Mouse (Mus musculus): ENCODE data around the gene Gm12166.
A peak's percentile ranks its signal among the peaks of the same experiment; 100 is the strongest.
"Not testable (repeated sequence)": the region's sequence is repeated elsewhere in the genome, so short reads cannot be mapped to it uniquely, and the experiment has no call there.

Gene Gm12166

DNA sequence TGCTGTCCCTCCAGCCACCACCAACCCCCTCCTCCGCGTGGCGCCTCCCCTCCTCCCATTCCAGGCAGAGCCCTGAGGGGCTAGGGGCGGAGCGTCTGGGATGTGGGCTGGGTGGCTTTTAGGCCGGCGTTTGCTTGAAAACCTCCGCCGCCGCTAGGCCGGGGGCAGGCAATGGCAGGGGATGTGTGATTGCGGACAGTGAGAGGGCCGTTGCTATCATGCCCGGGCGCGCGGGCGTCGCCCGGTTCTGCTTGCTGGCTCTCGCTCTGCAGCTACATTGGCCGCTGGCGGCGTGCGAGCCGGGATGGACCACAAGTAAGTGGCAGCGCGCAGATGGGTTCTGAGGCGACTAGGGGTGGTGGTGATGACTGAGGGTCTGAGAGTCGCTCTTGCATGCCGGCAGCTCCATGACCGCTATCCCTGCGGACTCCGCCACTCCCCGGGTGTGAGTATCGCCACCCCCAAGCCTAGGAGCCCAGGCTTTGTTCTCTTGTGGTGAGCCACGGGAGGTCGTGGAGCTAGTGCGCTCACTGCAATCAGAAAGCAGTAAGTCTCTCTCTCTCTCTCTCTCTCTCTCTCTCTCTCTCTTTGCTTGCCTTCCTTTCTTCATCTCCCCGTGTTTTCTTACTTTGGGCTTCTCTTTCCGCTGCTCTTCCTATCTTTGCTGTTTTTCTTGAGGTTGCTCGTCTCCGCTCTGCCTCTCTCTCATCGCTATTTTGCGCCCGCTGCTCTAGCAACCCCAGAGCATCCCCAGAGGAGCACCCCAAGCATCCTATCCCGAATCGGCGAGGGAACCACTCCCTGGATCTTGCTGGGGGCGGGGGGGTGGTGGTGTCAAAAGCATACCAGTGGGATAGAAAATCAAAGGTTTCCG is 4.0 kb upstream of the Gm12166 start, which contains the start of gene Adam19:
Gene Adam19 (plus strand): TSS at position 97 of the 874 bp plus-strand sequence.
- DNase-seq (ENCODE audit: low read depth, low spot score): peak; percentile 66

DNA sequence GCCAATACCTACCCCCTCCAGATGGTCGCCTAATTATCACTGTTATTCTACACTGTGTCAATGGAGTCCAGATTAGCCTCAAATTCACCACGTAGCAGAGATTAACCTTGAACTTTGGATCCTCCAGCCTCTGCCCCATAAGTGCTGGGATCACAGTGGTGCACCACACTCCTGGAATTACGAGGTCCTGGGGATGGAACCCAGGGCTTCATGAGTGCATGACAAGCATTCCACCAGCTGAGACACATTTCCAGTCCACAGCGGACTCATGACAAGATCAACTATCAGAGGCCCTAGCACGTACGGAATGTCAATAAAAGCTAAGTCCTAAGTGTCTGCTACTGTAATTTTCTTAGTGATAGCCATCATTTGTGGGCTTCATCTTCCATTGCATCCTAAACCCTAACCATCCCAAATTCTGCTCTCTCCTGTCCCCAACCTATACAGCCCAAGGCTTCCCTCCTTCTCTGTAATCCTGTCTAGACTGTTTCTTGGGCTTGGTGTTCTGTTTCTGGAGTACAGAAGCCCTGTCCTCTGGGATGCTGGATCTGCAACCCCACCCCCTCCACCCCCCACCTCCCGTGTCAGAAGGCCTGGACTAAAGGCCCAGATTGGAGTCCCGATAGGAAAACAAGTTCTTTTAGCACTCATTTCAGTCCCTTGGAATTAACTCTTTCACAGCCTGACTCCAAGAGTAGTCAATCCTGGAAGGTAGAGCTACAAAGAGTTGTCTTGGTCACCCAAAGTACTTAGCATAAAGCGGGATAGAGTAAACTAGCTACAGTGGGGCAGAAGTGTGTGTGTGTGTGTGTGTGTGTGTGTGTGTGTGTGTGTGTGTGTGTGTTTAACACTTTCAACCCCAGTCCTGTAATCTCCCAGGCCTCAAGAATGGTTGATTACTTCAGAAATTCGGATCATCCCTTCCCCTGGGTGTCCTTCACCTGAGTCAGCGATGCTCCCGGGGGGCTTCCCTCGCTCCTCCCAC is 3.1 kb upstream of the Gm12166 start:
- peak; percentile 12 for DNase-seq (ENCODE audit: low read depth, low spot score)

- peak; percentile 13 for DNase-seq (ENCODE audit: low read depth, low spot score)
Observed at GRCm38 (mm10) chr11:46054311-46054710, 2.2 kb upstream of the Gm12166 start.

- not testable (repeated sequence) for DNase-seq (ENCODE audit: low read depth, low spot score)
Observed at GRCm38 (mm10) chr11:46053457-46053856, 1.3 kb upstream of the Gm12166 start.

GRCm38 (mm10) chr11:46047264-46047663 is 4.9 kb downstream of the Gm12166 start:
- no peak for DNase-seq (ENCODE audit: low read depth, low spot score)

GRCm38 (mm10) chr11:46044781-46045180 is 7.3 kb downstream of the Gm12166 start:
- no peak for DNase-seq (ENCODE audit: low read depth, low spot score)

DNA sequence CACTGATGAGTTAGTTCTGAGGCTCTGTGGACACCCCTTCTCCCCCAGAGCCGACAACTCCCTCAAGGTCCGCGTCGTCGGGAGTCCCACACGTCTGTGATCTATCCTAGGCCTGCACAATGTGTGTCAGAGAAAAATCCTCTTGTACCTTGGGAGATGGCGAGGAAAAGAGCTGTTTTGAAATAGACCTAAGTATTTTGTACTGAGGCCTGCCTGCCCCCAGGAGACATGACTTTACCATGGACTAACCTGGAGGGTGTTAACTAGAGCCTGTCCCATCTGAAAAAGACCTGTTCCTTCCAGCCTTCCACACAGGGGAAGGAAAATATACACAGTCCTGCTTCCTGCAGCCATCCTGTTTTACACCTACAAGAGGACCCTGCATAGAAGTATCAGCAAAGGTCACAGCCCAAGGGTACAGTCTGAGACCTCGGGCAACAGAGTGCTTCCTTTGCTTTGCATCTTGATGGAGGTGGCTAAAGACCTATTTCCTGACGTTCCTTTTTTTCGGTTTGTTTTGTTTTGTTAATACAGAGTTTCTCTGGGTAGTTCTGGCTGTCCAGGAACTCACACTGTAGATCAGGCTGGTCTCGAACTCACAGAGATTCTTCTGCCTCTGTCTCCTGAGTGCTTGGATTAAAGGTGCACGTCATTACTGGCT is 10.4 kb downstream of the Gm12166 start:
- no peak for DNase-seq (ENCODE audit: low read depth, low spot score)

- no peak for DNase-seq (ENCODE audit: low read depth, low spot score)
Observed at GRCm38 (mm10) chr11:46040841-46041556, 11.1 kb downstream of the Gm12166 start.

DNA sequence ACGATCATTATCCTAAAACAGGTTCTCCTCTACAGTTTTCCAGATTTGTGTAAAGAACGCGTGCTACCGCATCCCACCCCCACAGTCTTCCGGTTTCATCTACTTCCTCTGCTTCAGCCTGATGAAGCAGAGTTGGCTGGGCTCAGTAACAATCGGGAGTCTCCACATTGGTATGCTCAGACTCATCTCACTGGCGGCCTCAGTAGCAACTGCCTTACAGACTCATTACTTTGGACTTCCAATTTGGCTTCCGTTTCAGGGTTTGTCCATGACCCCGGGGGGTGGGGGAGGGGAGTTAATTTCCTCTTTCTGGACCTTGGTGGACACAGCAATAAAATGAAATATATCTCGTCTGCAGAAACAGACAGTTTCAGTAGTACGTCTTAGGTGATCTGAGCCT is 12.8 kb downstream of the Gm12166 start:
- DNase-seq (ENCODE audit: low read depth, low spot score): peak; percentile 38

GRCm38 (mm10) chr11:46038901-46039300 is 13.2 kb downstream of the Gm12166 start:
- no peak for DNase-seq (ENCODE audit: low read depth, low spot score)

DNA sequence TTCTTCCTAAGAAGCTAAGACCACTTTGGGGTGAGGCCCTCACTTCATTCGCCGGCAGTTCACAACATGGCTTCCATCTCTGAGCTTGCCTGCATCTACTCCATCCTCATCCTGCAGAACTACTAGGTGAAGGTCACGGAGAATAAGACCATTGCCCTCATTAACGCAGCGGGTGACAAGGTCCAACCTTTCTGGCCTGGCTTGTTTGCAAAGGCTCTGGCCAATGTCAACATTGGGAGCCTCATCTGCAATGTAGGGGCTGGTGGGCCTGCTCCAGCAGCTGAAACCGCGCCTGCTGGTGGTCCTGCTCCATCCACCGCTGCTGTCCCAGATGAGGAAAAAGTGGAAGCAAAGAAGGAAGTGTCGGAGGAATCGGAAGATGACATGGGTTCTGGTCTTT is 15.7 kb downstream of the Gm12166 start:
- DNase-seq (ENCODE audit: low read depth, low spot score): no peak

- no peak for DNase-seq (ENCODE audit: low read depth, low spot score)
Observed at GRCm38 (mm10) chr11:46032956-46033355, 19.2 kb downstream of the Gm12166 start.

- DNase-seq (ENCODE audit: low read depth, low spot score): peak; percentile 65
Observed at GRCm38 (mm10) chr11:46031470-46031869, 20.7 kb downstream of the Gm12166 start.

DNA sequence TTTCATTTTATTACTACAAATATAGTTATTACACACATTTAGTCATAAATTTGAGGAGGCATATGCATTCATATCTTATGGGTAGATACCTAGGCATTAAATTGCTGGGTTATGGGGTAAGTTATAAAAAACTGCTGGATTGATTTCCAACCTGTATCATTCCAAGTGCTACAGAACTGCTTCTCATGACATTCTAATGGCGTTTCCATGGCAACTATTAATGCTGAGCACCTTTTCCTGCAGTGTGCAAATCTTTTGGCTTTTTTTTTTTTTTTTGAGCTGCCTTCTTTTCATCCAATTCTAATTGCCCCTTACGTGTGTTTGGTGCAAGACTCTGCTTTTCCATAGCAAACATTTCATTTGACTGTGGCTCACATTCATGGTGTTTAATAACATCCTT is 22.1 kb downstream of the Gm12166 start:
- no peak for DNase-seq (ENCODE audit: low read depth, low spot score)

- no peak for DNase-seq (ENCODE audit: low read depth, low spot score)
Observed at GRCm38 (mm10) chr11:46029485-46029884, 22.6 kb downstream of the Gm12166 start.

GRCm38 (mm10) chr11:46027952-46028814 is 23.9 kb downstream of the Gm12166 start:
- no peak for DNase-seq (ENCODE audit: low read depth, low spot score)

- no peak for DNase-seq (ENCODE audit: low read depth, low spot score)
Observed at GRCm38 (mm10) chr11:46025962-46026392, 26.1 kb downstream of the Gm12166 start.

DNA sequence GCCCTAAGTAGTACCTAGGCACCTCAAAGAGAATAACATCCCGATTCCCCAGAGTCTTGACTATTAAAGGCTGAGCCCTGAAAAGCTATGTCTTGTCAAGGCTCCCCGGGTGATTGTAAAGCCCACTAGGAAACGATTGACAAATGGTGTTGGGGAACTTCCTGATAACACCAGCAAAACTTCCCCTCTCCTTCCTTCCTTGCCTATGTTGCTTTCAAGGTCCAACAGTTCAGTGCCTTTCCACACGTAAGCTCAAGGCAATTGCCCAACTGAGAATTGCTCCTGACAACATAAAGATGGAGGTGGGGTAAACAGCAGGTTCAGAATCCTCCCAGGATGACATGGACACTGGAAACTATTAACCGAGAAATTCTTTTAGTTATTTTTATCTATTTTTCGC is 29.1 kb downstream of the Gm12166 start:
- no peak for DNase-seq (ENCODE audit: low read depth, low spot score)

DNA sequence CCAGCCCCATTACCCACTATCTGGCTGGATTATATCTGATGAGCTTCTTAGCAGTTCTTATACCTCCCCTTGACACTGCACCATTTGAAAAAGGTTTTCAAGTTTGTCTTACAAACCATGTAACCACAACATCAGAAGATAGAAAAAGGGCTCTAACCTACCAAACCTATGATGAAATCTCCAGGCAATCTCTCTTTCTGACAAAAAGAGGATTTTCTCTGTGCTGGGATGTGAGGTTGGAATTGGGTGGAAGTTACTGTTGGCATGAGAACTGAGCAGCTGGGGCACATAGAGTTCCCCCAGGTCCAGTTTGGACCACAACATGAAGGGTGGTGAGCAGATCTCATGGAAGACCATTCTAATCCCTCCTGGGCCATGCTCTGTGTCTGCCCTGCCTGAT is 30.3 kb downstream of the Gm12166 start:
- DNase-seq (ENCODE audit: low read depth, low spot score): no peak

- DNase-seq (ENCODE audit: low read depth, low spot score): no peak
Observed at GRCm38 (mm10) chr11:46020246-46020645, 31.9 kb downstream of the Gm12166 start.
